Mouse (Mus musculus) spleen, postnatal 14 days (tissue): ENCODE data around the gene Rbbp9.
"Not testable (repeated sequence)": the region's sequence is repeated elsewhere in the genome, so short reads cannot be mapped to it uniquely, and the experiment has no call there.

Experiments used
- DNase-seq, 2 experiments: peaks; one replicate each; pipeline ENCODE4 v3.0.0; 2021 to 2022; ENCODE audit warnings: low spot score in 2 of 2

The Rbbp9 gene

GRCm38 (mm10) chr2:144550529-144550928, at the start of gene Rbbp9:
Gene Rbbp9 (minus strand): TSS chr2:144550869.
- DNase-seq, result peak in 1 of 2 experiments; percentile 21

- peak; percentile 72 to 83 for DNase-seq
Observed at GRCm38 (mm10) chr2:144599831-144600687, 49.4 kb upstream of the Rbbp9 start, which contains the start of gene Dtd1. Gene Dtd1 (plus strand): TSS chr2:144599897.

- no peak for DNase-seq
Observed at GRCm38 (mm10) chr2:144598006-144598405, 47.3 kb upstream of the Rbbp9 start.

- DNase-seq, result peak; percentile 34 to 55
Observed at GRCm38 (mm10) chr2:144593951-144594651, 43.4 kb upstream of the Rbbp9 start, which contains the start of gene Smim26. Gene Smim26 (plus strand): TSS chr2:144594054.

GRCm38 (mm10) chr2:144593036-144593435, 42.4 kb upstream of the Rbbp9 start:
- DNase-seq, result not testable (repeated sequence)

- DNase-seq, result no peak
Observed at GRCm38 (mm10) chr2:144588723-144589122, 38.1 kb upstream of the Rbbp9 start.

GRCm38 (mm10) chr2:144555820-144556552, 5.3 kb upstream of the Rbbp9 start, which contains the start of gene Sec23b:
Gene Sec23b (plus strand): TSS chr2:144556229.
- DNase-seq, result peak; percentile 89 to 96

- DNase-seq, result no peak
Observed at GRCm38 (mm10) chr2:144555286-144555819, 4.7 kb upstream of the Rbbp9 start.

GRCm38 (mm10) chr2:144553905-144554304, 3.2 kb upstream of the Rbbp9 start:
- DNase-seq, result no peak

GRCm38 (mm10) chr2:144547559-144547958, 3.1 kb downstream of the Rbbp9 start:
- DNase-seq, result no peak

- DNase-seq, result no peak
Observed at GRCm38 (mm10) chr2:144545481-144545880, 5.2 kb downstream of the Rbbp9 start.

GRCm38 (mm10) chr2:144545061-144545460, 5.6 kb downstream of the Rbbp9 start:
- DNase-seq, result no peak

GRCm38 (mm10) chr2:144544630-144545029, 6.0 kb downstream of the Rbbp9 start:
- no peak for DNase-seq

- no peak for DNase-seq
Observed at GRCm38 (mm10) chr2:144543670-144544069, 7.0 kb downstream of the Rbbp9 start.

- DNase-seq, result no peak
Observed at GRCm38 (mm10) chr2:144541246-144541645, 9.4 kb downstream of the Rbbp9 start.

- no peak for DNase-seq
Observed at GRCm38 (mm10) chr2:144537123-144537522, 13.5 kb downstream of the Rbbp9 start.

GRCm38 (mm10) chr2:144527821-144528174, 22.9 kb downstream of the Rbbp9 start:
- DNase-seq, result no peak

GRCm38 (mm10) chr2:144526981-144527820, 23.5 kb downstream of the Rbbp9 start, which contains the start of the genes Dzank1 and Polr3f:
Gene Dzank1 (minus strand): TSS chr2:144527414.
Gene Polr3f (plus strand): TSS chr2:144527718.
- peak; percentile 90 to 92 for DNase-seq

GRCm38 (mm10) chr2:144525856-144526255, 24.8 kb downstream of the Rbbp9 start:
- no peak for DNase-seq

GRCm38 (mm10) chr2:144519772-144520171, 30.9 kb downstream of the Rbbp9 start:
- no peak for DNase-seq

- no peak for DNase-seq
Observed at GRCm38 (mm10) chr2:144514619-144515018, 36.0 kb downstream of the Rbbp9 start.
